Mouse (Mus musculus) Patski (cell line): ENCODE measurements at regions not wholly inside any gene's neighbourhood (a gene's known extent, or its start where the extent isn't known, plus 50 kb on each side); places are given as distances from the start of the nearest gene placed in this dataset.

Source experiments
- ATAC-seq: fragments of 100-300 bp; one replicate; pipeline ENCODE4 v1.8.0; 2021
- CTCF ChIA-PET: fragments of 350-600 bp; sonication (Branson Sonifier 250); formaldehyde crosslinking; loops from one replicate; lab custom pipeline; 2022; ENCODE audit warnings: inconsistent platforms; lab: Charles Lee
- POLR2A ChIA-PET: fragments of 350-600 bp; sonication (Branson Sonifier 250); formaldehyde crosslinking; loops from one replicate; lab custom pipeline; 2022; ENCODE audit warnings: antibody characterized with exemption, inconsistent platforms; lab: Charles Lee
- DNase-seq: peaks from one replicate; pipeline ENCODE4 v3.0.0-alpha.2; 2011; ENCODE audit warnings: low read depth, low spot score
- H3K27me3 ChIP-seq: fragments of 371-371 bp; one replicate; pipeline ENCODE4 v1.5.1; 2021
- CTCF ChIP-seq: fragments of 100-300 bp; IDR thresholded peaks from one replicate; pipeline ENCODE4 v1.5.1; 2021
- in situ Hi-C: fragments of 300-500 bp; cut with MboI; formaldehyde crosslinking; loops from 3 replicates; pipeline ENCODE4 v1.11.1; 2018; ENCODE audit warnings: low pct_unique_long_range_greater_than_20kb, mixed read lengths

- ATAC-seq (no peak), DNase-seq (no peak)
- no peaks in the 10 kb centered on the region for H3K27me3 ChIP-seq
- POLR2A ChIA-PET, result no interaction called here
- TF ChIP-seq CTCF, result no peak
- CTCF ChIA-PET, result no interaction called here
- in situ Hi-C loops, result no loop called here
Observed at GRCm38 (mm10) chr4:131293560-131293959, 349.4 kb downstream of the Matn1 start.

- ChIA-PET POLR2A (no interaction called here), CTCF (no interaction called here)
- ATAC-seq (no peak), DNase-seq (no peak)
- TF ChIP-seq CTCF, result no peak
- H3K27me3 ChIP-seq, result no peaks in the 10 kb centered on the region
- in situ Hi-C loops, result no loop called here
Observed at GRCm38 (mm10) chr4:131298011-131298674, 354.0 kb downstream of the Matn1 start.

GRCm38 (mm10) chr4:131303936-131304335 lies 359.8 kb downstream of the Matn1 start:
- ChIA-PET POLR2A (no interaction called here), CTCF (no interaction called here)
- no peaks in the 10 kb centered on the region for H3K27me3 ChIP-seq
- DNase-seq (no peak), ATAC-seq (no peak)
- in situ Hi-C loops, result no loop called here
- TF ChIP-seq CTCF, result no peak

GRCm38 (mm10) chr4:131304361-131304777 lies 360.2 kb downstream of the Matn1 start:
- ChIA-PET CTCF (no interaction called here), POLR2A (no interaction called here)
- DNase-seq (no peak), ATAC-seq (no peak)
- no peak for TF ChIP-seq CTCF
- H3K27me3 ChIP-seq, result no peaks in the 10 kb centered on the region
- in situ Hi-C loops, result no loop called here

- ChIA-PET POLR2A (no interaction called here), CTCF (no interaction called here)
- in situ Hi-C loops, result no loop called here
- no peak for TF ChIP-seq CTCF
- H3K27me3 ChIP-seq, result peaks cover 8% of the 10 kb centered on the region
- ATAC-seq (no peak), DNase-seq (no peak)
Observed at GRCm38 (mm10) chr4:131314231-131314630, 370.0 kb downstream of the Matn1 start.

GRCm38 (mm10) chr4:131316041-131316440 lies 371.9 kb downstream of the Matn1 start:
- DNase-seq (no peak), ATAC-seq (no peak)
- in situ Hi-C loops, result no loop called here
- POLR2A ChIA-PET, result no interaction called here
- CTCF ChIA-PET, result no interaction called here
- peaks cover 8% of the 10 kb centered on the region for H3K27me3 ChIP-seq
- no peak for TF ChIP-seq CTCF

GRCm38 (mm10) chr4:131322323-131322722 lies 378.1 kb downstream of the Matn1 start:
- POLR2A ChIA-PET, result no interaction called here
- no peak for ATAC-seq
- CTCF ChIA-PET, result no interaction called here
- DNase-seq, result no peak
- H3K27me3 ChIP-seq, result peaks cover 6% of the 10 kb centered on the region
- in situ Hi-C loops, result no loop called here
- no peak for TF ChIP-seq CTCF

GRCm38 (mm10) chr4:131324486-131324885 lies 380.3 kb downstream of the Matn1 start:
- H3K27me3 ChIP-seq, result no peaks in the 10 kb centered on the region
- DNase-seq, result no peak
- ChIA-PET POLR2A (no interaction called here), CTCF (no interaction called here)
- in situ Hi-C loops, result no loop called here
- ATAC-seq, result no peak
- no peak for TF ChIP-seq CTCF

- TF ChIP-seq CTCF, result no peak
- DNase-seq (no peak), ATAC-seq (no peak)
- in situ Hi-C loops, result no loop called here
- no peaks in the 10 kb centered on the region for H3K27me3 ChIP-seq
- POLR2A ChIA-PET, result no interaction called here
- CTCF ChIA-PET, result no interaction called here
Observed at GRCm38 (mm10) chr4:131325200-131325599, 381.0 kb downstream of the Matn1 start.

GRCm38 (mm10) chr4:131325609-131326008 lies 381.4 kb downstream of the Matn1 start:
- TF ChIP-seq CTCF, result no peak
- POLR2A ChIA-PET, result no interaction called here
- ATAC-seq, result no peak
- no peak for DNase-seq
- CTCF ChIA-PET, result no interaction called here
- H3K27me3 ChIP-seq, result no peaks in the 10 kb centered on the region
- in situ Hi-C loops, result no loop called here

- in situ Hi-C loops, result no loop called here
- ATAC-seq (no peak), DNase-seq (no peak)
- TF ChIP-seq CTCF, result no peak
- ChIA-PET POLR2A (no interaction called here), CTCF (interaction anchor here (1.4 kb wide), 1 partner anchor 20 kb away, joined by 3 read pairs; no protein-coding TSS in a partner anchor)
- H3K27me3 ChIP-seq, result no peaks in the 10 kb centered on the region
Observed at GRCm38 (mm10) chr4:131329398-131329797, 385.2 kb downstream of the Matn1 start.

GRCm38 (mm10) chr4:131331646-131332045 lies 387.5 kb downstream of the Matn1 start:
- CTCF ChIA-PET, result no interaction called here
- ATAC-seq (no peak), DNase-seq (no peak)
- in situ Hi-C loops, result no loop called here
- no peak for TF ChIP-seq CTCF
- POLR2A ChIA-PET, result no interaction called here
- no peaks in the 10 kb centered on the region for H3K27me3 ChIP-seq
